Mouse (Mus musculus) myocyte (in vitro differentiated cells): ENCODE data around the gene Rarres2. TPM values are rescaled to one million over a fixed set of nuclear protein-coding genes. Genes with fewer than 3 reads are reported as not detected.

Experiments
- H3K27me3 ChIP-seq: one replicate; pipeline ENCODE4 v1.6.1; 2011; ENCODE audit not compliant: control insufficient read depth, insufficient read depth, insufficient read length
- H3K36me3 ChIP-seq: one replicate; pipeline ENCODE4 v1.6.1; 2011; ENCODE audit not compliant: control insufficient read depth, insufficient read depth
- H3K4me2 ChIP-seq: one replicate; pipeline ENCODE4 v1.6.1; 2011; ENCODE audit warnings: low read depth, control low read depth
- H3K4me3 ChIP-seq: one replicate; pipeline ENCODE4 v1.5.1; 2011; ENCODE audit warnings: mild to moderate bottlenecking, control low read depth, moderate library complexity
- H3K79me2 ChIP-seq: one replicate; pipeline ENCODE4 v1.6.1; 2011; ENCODE audit not compliant: control insufficient read depth, insufficient read depth
- H3ac ChIP-seq: one replicate; pipeline ENCODE4 v1.6.1; 2011; ENCODE audit not compliant: control insufficient read depth, insufficient read length
- CEBPB ChIP-seq: IDR thresholded peaks from 2 replicates; pipeline ENCODE4 v1.6.1; 2011; ENCODE audit warnings: mild to moderate bottlenecking, moderate library complexity; ENCODE audit not compliant: poor library complexity, insufficient read depth, severe bottlenecking
- E2F4 ChIP-seq: IDR thresholded peaks from one replicate; pipeline ENCODE4 v1.6.1; 2011; ENCODE audit warnings: mild to moderate bottlenecking, control low read depth, moderate library complexity; ENCODE audit not compliant: insufficient read depth
- MAX ChIP-seq: IDR thresholded peaks from one replicate; pipeline ENCODE4 v1.6.1; 2011; ENCODE audit warnings: low read depth, mild to moderate bottlenecking, control low read depth
- MYOD1 ChIP-seq, 3 experiments: IDR thresholded peaks; one replicate each; pipeline ENCODE4 v1.6.1; 2011; ENCODE audit warnings: control low read depth in 2 of 3, low read depth in 2 of 3, mild to moderate bottlenecking in 2 of 3, moderate library complexity in 1 of 3; ENCODE audit not compliant: insufficient read length in 2 of 3, control insufficient read depth in 1 of 3
- MYOG ChIP-seq, 3 experiments: IDR thresholded peaks; one replicate each; pipeline ENCODE4 v1.6.1; 2011; ENCODE audit warnings: control low read depth in 2 of 3, low read depth in 2 of 3, mild to moderate bottlenecking in 2 of 3; ENCODE audit not compliant: insufficient read length in 2 of 3, control insufficient read depth in 1 of 3, insufficient read depth in 1 of 3
- POLR2A ChIP-seq: IDR thresholded peaks from one replicate; pipeline ENCODE4 v1.6.1; 2011; ENCODE audit warnings: low read depth, mild to moderate bottlenecking, control low read depth, moderate library complexity; ENCODE audit not compliant: insufficient read length
- POLR2AphosphoS2 ChIP-seq: IDR thresholded peaks from one replicate; pipeline ENCODE4 v1.6.1; 2011; ENCODE audit warnings: low read depth, control low read depth; ENCODE audit not compliant: insufficient read length
- REST ChIP-seq: IDR thresholded peaks from one replicate; pipeline ENCODE4 v1.6.1; 2011; ENCODE audit warnings: mild to moderate bottlenecking, control low read depth, moderate library complexity; ENCODE audit not compliant: insufficient read depth, insufficient read length
- SRF ChIP-seq: IDR thresholded peaks from one replicate; pipeline ENCODE4 v1.6.1; 2011; ENCODE audit warnings: low read depth; ENCODE audit not compliant: control insufficient read depth, insufficient read length
- TCF12 ChIP-seq: IDR thresholded peaks from one replicate; pipeline ENCODE4 v1.6.1; 2011; ENCODE audit warnings: mild to moderate bottlenecking, control low read depth; ENCODE audit not compliant: poor library complexity, insufficient read depth, severe bottlenecking
- TCF3 ChIP-seq: IDR thresholded peaks from one replicate; pipeline ENCODE4 v1.6.1; 2011; ENCODE audit warnings: low read depth, control low read depth; ENCODE audit not compliant: insufficient read length
- USF1 ChIP-seq: IDR thresholded peaks from one replicate; pipeline ENCODE4 v1.6.1; 2011; ENCODE audit warnings: low read depth, mild to moderate bottlenecking, control low read depth, moderate library complexity
- polyA plus RNA-seq: library from polyadenylated mRNA; unstranded; fragments of >200 nt; fragmentation: generic; extraction: Trizol; gene quantifications from one replicate; pipeline ENCODE4 v1.2.1, GENCODE M21; 2012; ENCODE audit warnings: missing spikeins

The Rarres2 gene
- polyA plus RNA-seq, 1 experiment, result 0.17 TPM

GRCm38 (mm10) chr6:48546271-48546670 is 26.3 kb downstream of the Rarres2 start:
- no peak overlapping the region for H3ac ChIP-seq
- no peaks in the 10 kb centered on the region for H3K36me3 ChIP-seq
- no peaks in the 10 kb centered on the region for H3K27me3 ChIP-seq
- no peak for TF ChIP-seq MAX
- no peak for TF ChIP-seq MYOD1 (IDR thresholded peaks at IDR 0.05; ENCODE audit: control insufficient read depth in 1 of 3, insufficient read length in 2 of 3, low read depth in 2 of 3)
- TF ChIP-seq POLR2AphosphoS2, result no peak
- TF ChIP-seq REST, result no peak
- TF ChIP-seq MYOG (IDR thresholded peaks at IDR 0.05; ENCODE audit: control insufficient read depth in 1 of 3, insufficient read depth in 1 of 3, insufficient read length in 2 of 3, low read depth in 2 of 3), result no peak
- no peak for TF ChIP-seq E2F4
- no peak for TF ChIP-seq USF1
- no peak for TF ChIP-seq TCF12
- no peak for TF ChIP-seq TCF3
- TF ChIP-seq POLR2A, result no peak
- no peak for TF ChIP-seq CEBPB
- TF ChIP-seq SRF, result no peak
- H3K4me3 ChIP-seq, result no peak overlapping the region
- no peaks in the 10 kb centered on the region for H3K79me2 ChIP-seq
- peak overlapping the region; percentile 32 for H3K4me2 ChIP-seq

- Histone ChIP-seq H3ac (no peak overlapping the region), H3K79me2 (no peaks in the 10 kb centered on the region), H3K36me3 (no peaks in the 10 kb centered on the region), H3K27me3 (no peaks in the 10 kb centered on the region), H3K4me3 (no peak overlapping the region), H3K4me2 (no peak overlapping the region)
- no peak for TF ChIP-seq POLR2AphosphoS2
Observed at GRCm38 (mm10) chr6:48545251-48545650, 27.3 kb downstream of the Rarres2 start.

GRCm38 (mm10) chr6:48542631-48543030 is 30.0 kb downstream of the Rarres2 start:
- Histone ChIP-seq H3K36me3 (no peaks in the 10 kb centered on the region), H3K4me2 (peak overlapping the region; percentile 25), H3K27me3 (no peaks in the 10 kb centered on the region), H3K4me3 (no peak overlapping the region), H3K79me2 (no peaks in the 10 kb centered on the region), H3ac (no peak overlapping the region)
- TF ChIP-seq POLR2A (no peak), POLR2AphosphoS2 (no peak), USF1 (no peak), CEBPB (no peak), MYOD1 (IDR thresholded peaks at IDR 0.05; ENCODE audit: control insufficient read depth in 1 of 3, insufficient read length in 2 of 3, low read depth in 2 of 3) (no peak), MYOG (IDR thresholded peaks at IDR 0.05; ENCODE audit: control insufficient read depth in 1 of 3, insufficient read depth in 1 of 3, insufficient read length in 2 of 3, low read depth in 2 of 3) (no peak), TCF12 (no peak), SRF (no peak), MAX (no peak), TCF3 (no peak), REST (no peak), E2F4 (no peak)

GRCm38 (mm10) chr6:48541560-48542450 is 30.8 kb downstream of the Rarres2 start:
- H3K36me3 ChIP-seq, result no peaks in the 10 kb centered on the region
- H3K27me3 ChIP-seq, result no peaks in the 10 kb centered on the region
- TF ChIP-seq MYOD1 (IDR thresholded peaks at IDR 0.05; ENCODE audit: control insufficient read depth in 1 of 3, insufficient read length in 2 of 3, low read depth in 2 of 3), result peak in 1 of 3 experiments; percentile 16
- no peak for TF ChIP-seq POLR2A
- peak; percentile 94 for TF ChIP-seq CEBPB
- TF ChIP-seq USF1, result no peak
- peak in 1 of 3 experiments; percentile 14 for TF ChIP-seq MYOG (IDR thresholded peaks at IDR 0.05; ENCODE audit: control insufficient read depth in 1 of 3, insufficient read depth in 1 of 3, insufficient read length in 2 of 3, low read depth in 2 of 3)
- no peak overlapping the region for H3K4me3 ChIP-seq
- peak overlapping the region; percentile 25 for H3K4me2 ChIP-seq
- no peak overlapping the region for H3ac ChIP-seq
- no peaks in the 10 kb centered on the region for H3K79me2 ChIP-seq

GRCm38 (mm10) chr6:48540721-48541120 is 31.9 kb downstream of the Rarres2 start:
- H3K79me2 ChIP-seq, result no peaks in the 10 kb centered on the region
- H3K4me2 ChIP-seq, result no peak overlapping the region
- H3ac ChIP-seq, result no peak overlapping the region
- TF ChIP-seq USF1 (no peak), SRF (no peak), POLR2AphosphoS2 (no peak), TCF12 (no peak), MAX (no peak), CEBPB (no peak), MYOD1 (IDR thresholded peaks at IDR 0.05; ENCODE audit: control insufficient read depth in 1 of 3, insufficient read length in 2 of 3, low read depth in 2 of 3) (no peak), E2F4 (no peak), MYOG (IDR thresholded peaks at IDR 0.05; ENCODE audit: control insufficient read depth in 1 of 3, insufficient read depth in 1 of 3, insufficient read length in 2 of 3, low read depth in 2 of 3) (no peak), TCF3 (no peak), REST (no peak), POLR2A (no peak)
- no peaks in the 10 kb centered on the region for H3K27me3 ChIP-seq
- no peak overlapping the region for H3K4me3 ChIP-seq
- H3K36me3 ChIP-seq, result no peaks in the 10 kb centered on the region
